Mouse (Mus musculus) stomach, embryonic 14.5 days (tissue): ENCODE measurements around the gene Jund. TPM values are rescaled to one million over a fixed set of nuclear protein-coding genes. Genes with fewer than 3 reads are reported as not detected.

ENCODE experiments used
- ATAC-seq: fragments of 200-750 bp; cut with Nextera tagmentation; 2 replicates; pipeline ENCODE4 v1.8.0; 2017; ENCODE audit warnings: low read depth, moderate TSS enrichment; ENCODE audit not compliant: insufficient number of reproducible peaks, insufficient read depth, low FRiP score
- H3K27ac ChIP-seq: fragments of 300-500 bp; sonication (generic); 2 replicates; pipeline ENCODE4 v1.5.1; 2014; ENCODE audit warnings: mild to moderate bottlenecking, low read length, moderate library complexity, mixed read lengths
- H3K27me3 ChIP-seq: fragments of 300-500 bp; sonication (generic); 2 replicates; pipeline ENCODE4 v1.6.1; 2014; ENCODE audit warnings: low read length, control low read depth, mixed read lengths; ENCODE audit not compliant: control insufficient read depth, insufficient read depth
- H3K36me3 ChIP-seq: fragments of 300-500 bp; sonication (generic); 2 replicates; pipeline ENCODE4 v1.6.1; 2014; ENCODE audit warnings: mild to moderate bottlenecking, control low read depth, low read length, moderate library complexity, mixed read lengths; ENCODE audit not compliant: control insufficient read depth, insufficient read depth
- H3K4me1 ChIP-seq: fragments of 300-500 bp; sonication (generic); 2 replicates; pipeline ENCODE4 v1.6.1; 2014; ENCODE audit warnings: low read length, control low read depth, mixed read lengths; ENCODE audit not compliant: control insufficient read depth, insufficient read depth
- H3K4me2 ChIP-seq: fragments of 300-500 bp; sonication (generic); replicated peaks from 2 replicates; pipeline ENCODE4 v1.6.1; 2014; ENCODE audit warnings: low read depth, low read length, control low read depth
- H3K4me3 ChIP-seq: fragments of 300-500 bp; sonication (generic); 2 replicates; pipeline ENCODE4 v1.5.1; 2014; ENCODE audit warnings: low read depth, low read length, control low read depth
- H3K9ac ChIP-seq: fragments of 300-500 bp; sonication (generic); replicated peaks from 2 replicates; pipeline ENCODE4 v1.6.1; 2014; ENCODE audit warnings: low read depth, mild to moderate bottlenecking, control low read depth, low read length, moderate library complexity, mixed read lengths
- H3K9me3 ChIP-seq: fragments of 300-500 bp; sonication (generic); 2 replicates; pipeline ENCODE4 v1.6.1; 2016; ENCODE audit warnings: low read depth, low read length, control low read depth; ENCODE audit not compliant: control insufficient read depth
- WGBS: fragments of 180-500 bp; shearing (Covaris S2); extraction: QIAGEN DNeasy Blood & Tissue Kit; methylation state at CpG from one replicate; pipeline ENCODE4 v1.1.7; 2014; 5-methylcytosine and 5-hydroxymethylcytosine counted together
- polyA plus RNA-seq: library from polyadenylated mRNA; unstranded; fragments of >200 nt; fragmentation: Nextera tagmentation; extraction: Ambion mirVana; gene quantifications from 2 replicates; pipeline ENCODE4 v1.2.1, GENCODE M21; 2014

Gene Jund
- polyA plus RNA-seq, 1 experiment from 2014 or later, result 78.9 TPM

- 65% methylated on average over 10 of the region's 10 CpGs for WGBS
- Histone ChIP-seq H3K9me3 (no peaks in the 10 kb centered on the region), H3K4me2 (no peak overlapping the region), H3K4me1 (peaks cover 13% of the 10 kb centered on the region), H3K36me3 (peaks cover 4% of the 10 kb centered on the region; the same call in 1 of the 2 replicates), H3K27me3 (no peaks in the 10 kb centered on the region), H3K4me3 (no peak overlapping the region), H3K9ac (no peak overlapping the region), H3K27ac (peak overlapping the region; percentile 15; the same call in 1 of the 2 replicates)
- ATAC-seq, result no peak
Measured at GRCm38 (mm10) chr8:70671615-70672324, 27.0 kb upstream of the Jund start.

GRCm38 (mm10) chr8:70672325-70673078 lies 26.2 kb upstream of the Jund start:
- peak overlapping the region; percentile 53; the same call in 1 of the 2 replicates for H3K27ac ChIP-seq
- H3K4me1 ChIP-seq, result peaks cover 13% of the 10 kb centered on the region
- H3K27me3 ChIP-seq, result no peaks in the 10 kb centered on the region
- no peaks in the 10 kb centered on the region for H3K9me3 ChIP-seq
- peaks cover 4% of the 10 kb centered on the region; the same call in 1 of the 2 replicates for H3K36me3 ChIP-seq
- H3K9ac ChIP-seq, result peak overlapping the region; percentile 45; the same call in 1 of the 2 replicates
- peak overlapping the region; percentile 37 for H3K4me2 ChIP-seq
- peak overlapping the region; percentile 26 for H3K4me3 ChIP-seq
- no peak for ATAC-seq
- 37% methylated on average over 19 of the region's 19 CpGs for WGBS

- Histone ChIP-seq H3K27me3 (no peaks in the 10 kb centered on the region), H3K9ac (peak within 1 kb of the TSS; percentile 45), H3K9me3 (no peaks in the 10 kb centered on the region), H3K4me1 (peaks cover 13% of the 10 kb centered on the region), H3K27ac (peak within 1 kb of the TSS; percentile 94), H3K36me3 (peaks cover 6% of the 10 kb centered on the region; the same call in 1 of the 2 replicates), H3K4me3 (peak within 1 kb of the TSS; percentile 67), H3K4me2 (peak within 1 kb of the TSS; percentile 78)
- ATAC-seq, result peak; percentile 96
- WGBS, result under 1% methylated on average over 60 of the region's 60 CpGs
Measured at GRCm38 (mm10) chr8:70673079-70673856, 25.5 kb upstream of the Jund start, which contains the start of gene Lsm4. TSS of gene Lsm4 (plus strand) at chr8:70673248.

- peak overlapping the region; percentile 94 for H3K27ac ChIP-seq
- ATAC-seq, result no peak
- peak overlapping the region; percentile 67 for H3K4me3 ChIP-seq
- H3K36me3 ChIP-seq, result peaks cover 12% of the 10 kb centered on the region; the same call in 1 of the 2 replicates
- H3K4me1 ChIP-seq, result peaks cover 13% of the 10 kb centered on the region
- no peaks in the 10 kb centered on the region for H3K9me3 ChIP-seq
- 74% methylated on average over 3 of the region's 3 CpGs for WGBS
- peak overlapping the region; percentile 45; the same call in 1 of the 2 replicates for H3K9ac ChIP-seq
- no peaks in the 10 kb centered on the region for H3K27me3 ChIP-seq
- peak overlapping the region; percentile 78 for H3K4me2 ChIP-seq
Measured at GRCm38 (mm10) chr8:70674109-70674508, 24.6 kb upstream of the Jund start.

GRCm38 (mm10) chr8:70674716-70675115 lies 24.0 kb upstream of the Jund start:
- H3K4me3 ChIP-seq, result no peak overlapping the region
- H3K4me1 ChIP-seq, result peaks cover 13% of the 10 kb centered on the region
- H3K9ac ChIP-seq, result 0 out of 2 replicates have a peak overlapping the region, but pooled peaks have one; percentile 45
- WGBS, result 73% methylated on average over 4 of the region's 4 CpGs
- H3K4me2 ChIP-seq, result 0 out of 2 replicates have a peak overlapping the region, but pooled peaks have one; percentile 78
- peak overlapping the region; percentile 94 for H3K27ac ChIP-seq
- H3K9me3 ChIP-seq, result no peaks in the 10 kb centered on the region
- peaks cover 12% of the 10 kb centered on the region; the same call in 1 of the 2 replicates for H3K36me3 ChIP-seq
- ATAC-seq, result no peak
- no peaks in the 10 kb centered on the region for H3K27me3 ChIP-seq

GRCm38 (mm10) chr8:70675336-70675735 lies 23.4 kb upstream of the Jund start:
- WGBS, result 85% methylated on average over 1 of the region's 1 CpGs
- ATAC-seq, result no peak
- Histone ChIP-seq H3K4me3 (no peak overlapping the region), H3K27ac (no peak overlapping the region), H3K27me3 (no peaks in the 10 kb centered on the region), H3K4me2 (no peak overlapping the region), H3K9ac (no peak overlapping the region), H3K36me3 (peaks cover 12% of the 10 kb centered on the region; the same call in 1 of the 2 replicates), H3K9me3 (no peaks in the 10 kb centered on the region), H3K4me1 (peaks cover 13% of the 10 kb centered on the region)

GRCm38 (mm10) chr8:70677451-70678080 lies 21.2 kb upstream of the Jund start:
- Histone ChIP-seq H3K4me2 (no peak overlapping the region), H3K4me1 (peaks cover 24% of the 10 kb centered on the region), H3K9ac (no peak overlapping the region), H3K9me3 (no peaks in the 10 kb centered on the region), H3K4me3 (no peak overlapping the region), H3K36me3 (peaks cover 12% of the 10 kb centered on the region; the same call in 1 of the 2 replicates), H3K27me3 (no peaks in the 10 kb centered on the region), H3K27ac (no peak overlapping the region)
- 89% methylated on average over 15 of the region's 15 CpGs for WGBS
- no peak for ATAC-seq
